Mouse (Mus musculus) gastrocnemius, postnatal 10 days (tissue): ENCODE data around the gene Ucma. TPM values are rescaled to one million over a fixed set of nuclear protein-coding genes. Genes with fewer than 3 reads are reported as not detected.

Experiments
- DNase-seq: peaks from one replicate; pipeline ENCODE4 v3.0.0; 2021; ENCODE audit warnings: mixed read lengths
- total RNA-seq, 2 experiments: library from RNA; stranded (reverse); gene quantifications; 2 replicates each; pipeline ENCODE4 v1.2.3; 2021

The Ucma gene
- total RNA-seq, 2 experiments from 2014 or later, result 0.75 TPM; not detected in 1

DNA sequence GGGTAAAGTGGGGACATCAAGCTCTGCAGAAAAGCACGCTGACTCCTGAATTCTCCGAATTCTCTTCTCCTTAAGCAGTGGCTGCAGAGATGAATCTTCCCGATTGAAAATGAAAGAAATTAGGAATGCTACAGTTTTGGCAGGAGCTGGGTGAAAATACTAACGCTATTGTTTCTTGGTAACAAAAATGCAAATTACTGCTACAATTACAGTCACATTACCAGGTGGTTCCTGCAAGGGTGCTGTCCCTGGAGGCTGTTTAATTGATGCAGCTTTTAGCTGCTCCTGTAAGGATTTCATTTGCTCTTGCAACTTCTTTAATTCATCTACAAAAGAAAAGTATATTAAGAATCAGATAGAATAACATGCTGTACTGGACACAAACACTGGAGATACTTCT lies 31.2 kb downstream of the Ucma start:
- DNase-seq, result no peak

GRCm38 (mm10) chr2:5011898-5012490 lies 36.1 kb downstream of the Ucma start:
- DNase-seq, result no peak

GRCm38 (mm10) chr2:5012491-5013324 lies 36.8 kb downstream of the Ucma start, which contains the start of gene Mcm10:
Gene Mcm10, minus strand, starts transcription at chr2:5012791.
- peak; percentile 93 for DNase-seq

DNA sequence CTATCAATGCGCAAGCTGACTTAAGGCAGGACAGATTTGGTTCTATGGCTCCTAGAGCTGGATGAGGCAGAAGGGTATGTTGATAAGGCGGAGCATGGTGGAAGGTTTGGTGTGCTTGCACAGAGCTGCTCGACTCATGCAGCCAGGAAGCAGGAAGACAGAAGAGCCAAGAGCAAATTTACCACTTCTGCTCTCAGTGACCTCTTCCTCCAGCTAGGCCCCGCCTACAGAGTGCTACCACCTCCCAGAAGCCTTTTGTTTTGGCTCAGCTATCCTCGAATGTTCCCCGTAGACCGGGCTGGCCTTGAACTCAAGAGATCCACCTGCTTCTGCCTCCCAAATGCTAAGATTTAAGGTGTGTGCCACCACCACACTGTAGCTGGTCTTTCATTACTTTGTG lies 38.7 kb downstream of the Ucma start:
- DNase-seq, result no peak

DNA sequence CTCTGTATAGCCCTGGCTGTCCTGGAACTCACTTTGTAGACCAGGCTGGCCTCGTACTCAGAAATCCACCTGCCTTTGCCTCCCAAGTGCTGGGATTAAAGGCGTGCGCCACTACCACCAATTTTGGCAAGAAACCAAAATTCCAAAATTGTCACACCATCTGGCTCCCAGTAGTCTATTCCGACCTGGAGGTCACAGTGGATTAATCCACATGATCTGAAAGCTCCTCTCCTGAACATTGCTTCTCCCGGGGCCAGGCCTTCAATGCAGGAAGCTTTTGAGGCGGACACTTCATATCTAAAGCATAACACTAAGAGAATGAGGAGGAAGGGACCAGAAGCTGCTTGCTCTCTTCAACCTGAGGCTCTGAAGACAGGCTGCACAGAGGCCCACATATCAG lies 39.6 kb downstream of the Ucma start:
- no peak for DNase-seq

DNA sequence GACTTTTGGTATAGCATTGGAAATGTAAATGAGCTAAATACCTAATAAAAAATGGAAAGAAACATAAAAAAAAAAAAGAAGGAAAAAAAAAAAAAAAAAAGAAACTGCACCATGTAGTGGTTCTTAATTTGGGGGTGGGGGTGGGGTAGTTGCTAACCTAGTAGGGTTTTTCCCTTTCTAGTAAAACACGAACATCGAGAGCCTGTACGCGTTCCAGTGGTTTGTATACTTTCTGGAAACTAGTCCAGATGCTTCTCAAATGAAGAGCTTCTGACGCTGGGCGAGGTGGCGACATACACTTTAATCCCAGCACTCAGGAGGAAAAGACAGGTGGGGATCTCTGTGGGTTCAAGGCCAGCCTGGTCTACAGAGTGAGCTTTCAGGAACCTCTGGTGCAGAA lies 41.0 kb downstream of the Ucma start:
- DNase-seq, result no peak

- no peak for DNase-seq
Observed at GRCm38 (mm10) chr2:5019708-5020107, 43.8 kb downstream of the Ucma start.

DNA sequence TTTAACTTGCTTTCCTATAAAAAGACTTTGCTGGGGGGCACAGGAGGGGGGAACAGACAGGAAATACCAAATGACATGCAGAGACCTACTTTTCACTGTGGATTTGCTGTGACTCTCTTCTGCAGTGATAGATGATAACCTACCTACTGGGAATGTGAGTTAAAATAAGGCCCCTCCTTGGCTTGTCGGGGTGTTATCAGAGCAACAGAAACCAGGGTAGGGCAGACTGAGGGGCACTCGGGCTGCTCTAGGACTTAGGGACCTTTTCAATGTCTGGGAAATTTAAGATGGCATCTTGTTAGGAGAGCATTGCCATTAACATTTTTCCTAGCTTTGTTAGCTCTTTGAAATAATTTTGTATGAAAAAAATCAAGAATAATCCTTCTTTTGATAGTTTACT lies 47.4 kb downstream of the Ucma start:
- no peak for DNase-seq

DNA sequence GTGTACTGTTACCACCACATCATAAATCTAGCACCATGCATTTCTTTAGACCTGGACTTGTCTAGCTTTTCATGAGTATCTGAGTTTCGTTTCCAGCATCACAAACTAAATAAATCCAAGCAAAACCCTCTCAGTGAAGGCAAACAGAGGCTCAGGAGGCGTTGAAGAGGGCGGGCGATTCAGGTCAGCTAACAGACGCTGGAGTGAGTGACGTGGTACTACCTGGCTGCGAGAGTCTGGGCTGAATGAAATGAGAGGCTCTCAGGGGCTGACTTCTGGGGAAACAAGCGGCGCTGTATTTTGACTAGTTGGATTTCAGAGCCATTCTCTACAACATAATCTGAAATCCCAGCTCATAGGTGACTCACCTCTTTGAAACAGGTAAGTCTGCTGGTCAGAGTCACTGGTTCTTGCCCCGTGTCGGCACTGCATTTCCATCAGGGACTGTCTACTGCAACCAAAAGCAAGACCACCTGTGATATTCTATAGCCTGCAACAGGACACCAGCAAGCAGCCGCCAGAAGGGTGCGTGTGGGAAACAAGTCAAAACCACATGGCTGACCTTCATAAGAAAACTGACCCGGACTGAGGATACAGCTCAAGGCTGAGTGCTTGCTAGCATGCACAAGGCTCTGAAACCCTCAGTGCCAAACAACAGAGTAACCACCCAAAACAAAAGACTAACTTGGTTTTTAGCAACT lies 47.9 kb downstream of the Ucma start:
- DNase-seq, result no peak

DNA sequence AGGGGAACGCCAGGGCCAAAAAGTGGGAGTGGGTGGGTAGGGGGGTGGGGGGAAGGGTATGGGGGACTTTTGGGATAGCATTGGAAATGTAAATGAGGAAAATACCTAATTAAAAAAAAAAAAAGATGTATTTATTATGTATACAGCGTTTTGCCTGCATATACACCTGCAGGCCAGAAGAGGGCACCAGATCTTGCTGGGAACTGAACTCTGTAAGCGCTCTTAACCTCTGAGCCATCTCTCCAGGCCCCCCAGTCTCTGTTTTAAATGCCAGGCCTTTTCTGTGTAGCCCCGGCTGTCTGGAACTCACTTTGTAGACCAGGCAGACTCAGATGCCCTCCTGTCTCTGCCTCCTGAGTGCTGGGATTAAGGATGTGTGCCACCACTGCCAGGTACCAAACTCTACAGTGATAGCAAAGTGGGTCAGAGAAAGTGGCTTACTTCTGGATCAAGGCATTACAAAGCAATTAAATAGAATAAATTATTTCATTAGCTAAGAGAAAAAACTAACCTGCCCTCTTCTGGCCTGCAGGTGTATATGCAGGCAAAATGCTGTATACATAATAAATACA lies 49.3 kb downstream of the Ucma start:
- DNase-seq, result no peak

DNA sequence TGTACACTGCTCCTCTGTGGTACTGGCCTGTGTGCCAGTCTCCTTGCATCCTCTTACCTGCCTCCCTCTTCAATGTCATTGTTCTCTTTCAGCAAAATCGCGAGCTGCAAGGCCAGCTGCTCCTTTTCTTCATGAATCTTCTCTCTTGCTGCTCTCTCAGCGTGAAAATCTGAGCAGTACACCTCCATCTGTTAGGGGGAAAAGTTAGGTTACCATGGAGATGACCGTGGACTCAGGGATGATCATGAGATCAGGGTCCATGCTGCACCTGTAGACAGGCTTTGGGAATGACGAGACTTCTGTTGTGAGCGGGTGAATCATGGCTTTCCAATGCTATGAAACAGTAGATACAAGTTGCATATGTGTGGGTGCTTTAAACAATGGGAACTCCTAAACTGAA lies 51.1 kb downstream of the Ucma start:
- DNase-seq, result no peak

GRCm38 (mm10) chr2:5028047-5028446 lies 52.1 kb downstream of the Ucma start:
- DNase-seq, result no peak

- no peak for DNase-seq
Observed at GRCm38 (mm10) chr2:5029808-5030207, 53.9 kb downstream of the Ucma start.

DNA sequence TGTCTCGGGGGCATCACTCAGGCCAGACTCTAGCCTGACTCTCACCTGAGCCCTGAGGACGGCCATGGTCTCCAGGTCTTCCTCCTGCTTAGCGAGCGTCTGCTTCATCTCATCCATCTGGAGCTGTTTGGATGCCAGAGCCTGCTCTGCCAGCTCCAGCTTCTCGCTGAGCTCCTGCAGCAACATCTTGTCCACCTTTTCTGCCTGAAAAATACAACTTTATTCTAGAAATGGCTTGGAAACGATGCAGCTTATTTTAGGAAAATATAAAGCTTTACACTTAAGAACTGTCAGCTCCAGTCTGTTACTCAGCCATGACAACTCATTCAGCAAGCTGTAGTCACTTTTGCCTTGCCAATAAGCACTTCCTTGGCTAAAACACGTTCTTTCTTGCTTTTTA lies 55.3 kb downstream of the Ucma start:
- DNase-seq, result no peak

DNA sequence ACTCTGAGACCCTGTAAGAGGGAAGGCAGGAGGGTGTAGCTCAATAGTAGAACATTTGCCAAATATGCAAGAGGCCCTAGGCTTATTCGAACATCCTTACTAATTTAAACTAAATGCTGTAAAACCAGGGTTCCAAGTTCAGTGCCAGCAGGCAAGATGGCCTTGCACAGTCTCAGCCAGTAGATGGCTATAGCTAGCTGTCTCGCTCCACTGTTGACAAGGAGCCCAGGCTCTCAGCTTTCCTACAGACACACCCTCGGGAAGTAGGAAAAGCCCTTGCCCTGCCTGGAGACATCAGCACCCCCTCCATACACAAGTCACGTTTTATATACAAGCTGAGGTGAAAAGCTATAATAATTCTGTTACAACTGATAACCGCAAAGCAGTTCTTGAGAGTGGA lies 56.7 kb downstream of the Ucma start:
- no peak for DNase-seq

GRCm38 (mm10) chr2:5033546-5034420 lies 57.9 kb downstream of the Ucma start:
- DNase-seq, result no peak

DNA sequence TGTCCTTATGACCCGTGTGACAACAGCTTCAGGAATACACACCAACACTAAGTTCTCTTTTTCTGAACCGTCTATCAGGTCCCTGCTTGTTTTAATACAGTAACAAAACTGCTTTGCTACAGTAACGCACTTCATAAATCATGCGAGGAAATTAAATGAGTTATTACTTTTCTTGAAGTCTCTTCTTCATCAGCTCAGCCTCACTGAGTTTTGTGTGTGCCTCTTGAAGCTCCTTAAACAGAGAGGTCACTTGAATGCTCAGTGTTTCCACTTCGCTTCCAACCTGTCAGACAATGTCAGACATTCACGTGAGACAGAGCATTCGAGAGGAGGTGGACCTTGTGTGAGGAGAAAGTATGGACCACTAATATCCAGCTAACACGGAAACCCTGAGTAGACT lies 58.9 kb downstream of the Ucma start:
- DNase-seq, result no peak

- no peak for DNase-seq
Observed at GRCm38 (mm10) chr2:5035241-5035640, 59.3 kb downstream of the Ucma start.
